Mouse (Mus musculus) spleen, adult 12 weeks (tissue): ENCODE results near the gene Utrn.

Experiments
- DNase-seq: peaks from one replicate; pipeline ENCODE4 v3.0.0; 2022; ENCODE audit warnings: low spot score

The Utrn gene

DNA sequence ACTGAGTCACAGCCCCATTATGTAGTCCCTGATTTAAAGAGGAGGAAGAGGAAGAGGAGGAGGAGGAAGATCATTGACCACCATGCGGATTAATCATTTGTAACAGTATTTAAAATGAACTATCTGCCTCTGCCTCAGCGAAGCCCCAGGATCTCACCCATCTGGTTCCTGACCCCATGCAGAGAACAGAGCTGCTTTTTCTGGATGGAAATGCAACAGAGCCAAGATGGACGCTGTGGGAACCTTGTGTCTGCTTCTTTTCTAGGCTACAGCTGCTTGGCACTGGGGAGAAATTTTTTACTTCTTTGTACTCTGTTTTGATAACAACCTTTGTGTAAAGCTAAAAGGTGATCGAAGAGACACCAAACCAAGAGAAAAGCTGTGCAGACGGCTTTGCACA, 137.7 kb downstream of the Utrn start:
- DNase-seq = no peak

DNA sequence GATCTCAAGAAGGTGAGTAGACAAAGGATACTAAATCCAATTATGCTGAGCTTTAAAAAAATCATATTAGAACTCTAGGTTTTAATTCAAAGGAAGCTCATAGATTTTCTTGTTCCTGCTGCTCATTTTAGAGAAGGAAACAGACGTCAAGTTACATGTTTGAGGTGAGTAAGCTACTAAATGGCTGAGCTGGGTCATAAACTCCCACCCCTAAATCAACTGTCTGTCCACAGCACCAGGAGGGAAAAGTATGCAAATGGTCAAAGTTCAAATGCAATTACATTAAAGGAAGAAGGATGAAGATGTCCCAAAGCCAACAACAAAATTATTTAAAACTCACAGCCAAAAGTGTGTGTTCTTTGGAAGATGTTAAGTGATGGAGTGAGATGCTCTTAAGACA, 139.5 kb downstream of the Utrn start:
- no peak for DNase-seq

DNA sequence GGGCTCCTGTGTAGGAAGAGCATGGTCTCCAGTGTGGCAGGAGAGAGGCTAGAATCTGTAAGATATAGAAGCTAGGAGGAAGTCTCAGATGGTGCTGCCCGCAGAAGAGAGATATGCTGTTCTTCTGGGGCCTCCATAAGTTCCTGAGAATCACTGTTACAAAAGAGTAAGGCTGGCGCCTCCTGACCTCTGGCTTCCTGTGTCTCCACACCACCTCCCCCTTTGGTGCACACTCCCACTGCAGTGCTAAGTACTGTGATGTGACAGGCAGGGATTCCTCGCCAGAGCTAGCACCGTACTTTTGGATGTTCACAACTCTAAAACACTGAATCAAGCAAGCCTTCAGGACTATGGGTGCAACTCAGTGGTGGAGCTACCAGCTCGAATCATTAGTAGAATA, 140.1 kb downstream of the Utrn start:
- DNase-seq = no peak

DNA sequence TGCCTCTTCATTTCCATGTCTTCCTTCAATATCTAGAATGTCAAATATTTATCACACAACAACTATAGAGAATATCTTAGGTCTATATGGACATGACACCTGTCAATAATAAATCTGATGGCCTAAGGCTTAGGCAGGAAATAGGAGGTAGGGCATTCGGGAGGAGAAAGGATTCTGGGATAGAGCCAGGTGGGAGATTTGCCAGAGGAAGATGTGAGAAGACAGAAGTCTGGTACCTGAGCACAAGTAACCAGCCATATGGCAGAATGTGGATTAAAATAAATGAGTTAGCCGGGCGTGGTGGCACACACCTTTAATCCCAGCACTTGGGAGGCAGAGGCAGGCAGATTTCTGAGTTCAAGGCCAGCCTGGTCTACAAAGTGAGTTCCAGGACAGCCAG, 141.3 kb downstream of the Utrn start:
- DNase-seq = no peak

DNA sequence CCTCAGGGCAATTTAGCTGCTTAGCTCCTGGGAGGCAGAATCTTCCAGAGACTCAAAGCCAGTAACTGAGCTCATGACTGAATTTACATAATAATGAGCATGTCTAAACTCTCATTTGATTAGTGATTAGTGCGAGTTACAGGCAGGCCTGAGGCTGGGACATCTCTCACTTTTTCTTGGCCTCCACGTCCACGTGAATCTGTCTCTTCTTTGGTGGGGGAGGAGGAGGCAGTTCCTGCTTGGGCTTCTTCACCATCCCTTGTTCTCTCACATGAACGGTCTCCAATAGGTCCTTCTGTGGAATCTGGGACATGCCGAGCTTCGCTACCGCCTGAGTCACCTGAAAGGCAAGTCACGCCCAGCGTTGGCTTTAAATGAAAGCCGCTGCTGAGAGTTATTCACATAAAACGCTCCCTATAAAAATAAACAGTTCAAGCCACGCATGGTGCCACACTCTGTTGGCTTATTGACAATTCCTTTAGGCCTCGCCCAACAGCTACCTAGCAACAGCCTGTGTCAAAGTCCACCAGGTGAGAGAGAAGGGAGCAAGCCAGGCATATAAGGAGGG, 143.0 kb downstream of the Utrn start:
- no peak for DNase-seq

DNA sequence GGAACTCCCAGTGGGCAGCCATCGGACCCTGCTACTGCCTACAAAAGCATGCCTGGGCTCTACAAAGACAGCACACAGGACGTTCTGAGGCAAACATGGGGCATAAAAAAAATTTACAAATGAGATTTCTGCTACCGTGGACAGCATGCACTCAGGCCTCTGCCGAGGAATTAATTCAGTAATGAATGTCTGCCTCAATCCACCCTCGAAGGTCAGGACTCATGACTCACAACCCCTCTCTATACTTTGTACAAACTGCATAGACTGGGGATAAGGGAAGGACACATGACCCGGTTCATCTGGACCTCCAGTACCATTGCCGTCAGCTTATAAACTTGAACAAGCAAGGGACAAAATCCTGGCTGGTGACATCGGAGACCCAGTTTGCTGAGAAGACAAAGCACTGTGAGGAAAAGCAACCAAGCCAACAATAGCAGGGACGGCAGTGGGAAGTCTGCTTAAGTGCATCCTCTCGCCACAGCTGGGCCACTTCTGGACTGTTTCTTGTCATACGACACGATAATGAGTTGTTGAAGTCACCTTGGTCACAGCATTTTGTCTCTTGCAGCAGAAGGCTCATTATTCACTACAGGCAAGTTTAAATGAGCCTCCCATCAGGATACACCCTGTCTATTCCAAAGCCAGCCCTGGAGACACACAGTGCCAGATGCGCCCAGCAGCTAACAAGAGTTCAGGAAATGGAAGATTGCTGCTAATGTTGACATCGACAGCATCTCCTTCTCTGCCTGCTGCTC, 144.7 kb downstream of the Utrn start:
- DNase-seq = no peak

DNA sequence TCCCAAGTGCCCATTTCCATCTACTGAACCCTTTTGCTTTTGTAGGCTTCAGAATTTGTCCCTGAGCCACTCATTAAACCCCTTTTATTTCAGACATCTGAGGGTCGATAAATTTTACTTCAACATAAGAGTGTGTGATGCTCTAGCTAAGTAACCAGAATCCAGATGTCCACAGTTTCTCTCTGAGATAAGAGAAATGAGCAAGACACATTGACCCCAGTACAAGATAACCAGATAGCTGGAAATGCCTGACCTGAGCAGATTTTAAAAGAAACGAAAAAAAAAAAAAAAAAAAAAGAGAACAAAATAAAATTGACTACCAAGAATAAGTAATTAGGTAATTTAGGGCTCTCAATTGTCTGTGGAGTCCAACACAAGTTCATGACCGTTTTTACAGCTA, 145.9 kb downstream of the Utrn start:
- DNase-seq = no peak

DNA sequence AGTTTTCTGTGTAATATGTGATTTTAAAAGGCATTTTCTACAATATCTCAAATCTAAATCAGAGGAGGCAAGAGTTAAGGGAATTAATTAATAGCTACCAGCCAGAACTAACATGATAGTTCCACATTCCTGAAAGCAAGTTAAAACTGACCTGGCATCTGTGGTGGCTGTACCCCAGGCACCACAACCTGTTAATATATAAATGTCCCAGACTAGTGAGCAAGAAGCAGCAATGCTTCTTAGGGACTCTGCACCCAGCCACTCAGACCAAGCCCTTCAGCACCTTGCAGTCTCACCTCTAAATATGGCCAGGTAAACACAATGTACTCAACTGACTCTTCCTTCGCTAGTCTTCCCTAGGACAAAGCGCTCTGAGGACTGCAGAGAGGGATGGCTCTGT, 147.1 kb downstream of the Utrn start:
- DNase-seq = no peak

DNA sequence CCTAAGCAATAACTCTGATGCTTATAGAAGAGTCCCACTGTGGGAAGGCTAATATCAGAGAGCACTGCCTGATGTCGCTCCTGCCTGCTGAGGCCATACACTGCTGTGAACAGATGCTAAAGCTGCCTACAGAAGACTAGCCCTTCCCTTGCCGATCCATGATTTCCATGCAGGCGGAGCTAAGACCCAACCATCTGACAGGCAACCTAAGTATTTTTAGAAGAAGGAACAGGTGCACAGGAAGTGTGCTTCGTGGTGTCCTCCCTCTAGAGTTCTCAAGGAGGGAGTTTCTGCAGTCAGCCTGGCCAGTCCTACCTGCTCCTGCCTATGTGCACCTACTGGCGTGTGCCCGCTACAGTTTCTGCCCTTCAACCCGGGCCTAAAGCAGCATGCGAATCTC, 150.8 kb downstream of the Utrn start:
- DNase-seq = no peak

DNA sequence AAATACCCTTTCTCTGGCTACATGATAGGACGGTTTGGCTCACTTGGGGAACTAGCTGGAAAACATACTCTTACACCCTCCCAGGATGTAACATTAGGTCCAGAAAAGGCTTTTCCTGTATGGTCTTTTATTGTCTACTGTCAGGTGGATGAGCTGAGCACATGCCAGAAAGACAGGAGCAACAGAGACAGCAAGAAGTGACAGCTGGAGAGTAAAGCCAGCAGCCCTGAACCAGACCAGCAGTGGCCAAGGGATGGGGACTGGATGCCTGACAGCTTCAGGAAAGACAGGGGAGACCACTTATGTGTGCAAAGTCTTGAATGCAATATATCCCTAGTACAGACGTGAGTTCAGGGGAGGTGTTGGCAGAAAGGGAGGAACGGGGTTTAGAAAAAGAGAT, 151.8 kb downstream of the Utrn start:
- no peak for DNase-seq

DNA sequence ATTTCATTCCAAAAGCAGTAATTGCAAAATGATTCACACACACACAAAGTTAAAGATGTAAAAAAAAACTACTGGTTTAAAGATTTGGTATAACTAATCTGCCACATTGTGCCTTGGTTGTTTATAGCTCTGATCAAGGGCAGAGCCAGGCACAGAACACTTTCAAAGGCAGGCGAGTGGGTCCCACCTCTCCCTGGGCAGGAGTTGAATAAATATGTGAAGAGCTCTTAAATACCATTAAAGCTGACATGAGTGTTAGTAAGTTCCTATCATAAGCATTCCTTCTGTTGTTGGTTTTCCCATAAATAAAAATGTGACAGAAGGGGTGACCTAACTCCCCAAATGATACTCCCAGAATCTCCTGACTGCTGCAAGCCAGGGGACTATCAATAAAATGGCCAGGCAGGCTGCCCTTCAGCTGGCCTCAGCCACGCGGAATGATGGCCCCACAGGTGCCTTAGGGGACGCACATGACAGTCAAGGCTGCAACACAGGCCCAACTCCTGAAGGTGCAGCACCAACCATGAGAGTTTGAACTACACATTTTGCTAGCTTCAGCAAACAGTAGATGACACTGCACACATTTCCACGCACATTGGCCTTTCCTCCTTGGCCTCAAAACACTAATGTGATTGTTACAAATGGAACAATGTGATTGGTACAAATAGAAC, 152.4 kb downstream of the Utrn start:
- DNase-seq = no peak

DNA sequence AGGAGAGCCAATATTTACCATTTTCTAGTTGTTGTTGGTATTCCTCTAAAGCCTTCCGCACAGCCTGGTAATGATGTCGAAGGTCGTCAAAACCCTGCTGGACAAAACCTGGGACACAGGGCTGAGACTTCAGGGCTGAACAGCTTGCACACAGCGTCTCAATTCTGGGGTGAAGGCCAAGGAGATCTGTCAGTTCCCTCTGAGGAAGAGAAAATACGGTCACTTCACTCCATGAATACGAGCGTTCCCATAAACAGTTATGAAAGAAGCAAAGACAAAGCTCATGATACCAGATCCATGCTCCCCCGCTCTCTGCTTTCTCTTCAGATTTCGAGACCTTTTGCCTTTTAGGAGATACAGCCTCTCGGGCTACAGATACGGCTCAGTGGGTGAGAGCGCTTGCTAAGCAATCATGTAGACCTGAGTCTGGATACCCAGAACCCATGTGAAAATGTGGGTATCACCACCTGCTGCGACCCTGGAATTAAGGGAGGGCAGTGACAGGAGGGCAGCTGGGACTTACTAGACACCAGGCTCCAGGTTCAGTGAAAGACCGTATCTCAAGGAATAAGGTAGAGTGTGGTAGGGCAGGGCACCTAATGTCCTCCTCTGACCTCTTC, 155.8 kb downstream of the Utrn start:
- no peak for DNase-seq

DNA sequence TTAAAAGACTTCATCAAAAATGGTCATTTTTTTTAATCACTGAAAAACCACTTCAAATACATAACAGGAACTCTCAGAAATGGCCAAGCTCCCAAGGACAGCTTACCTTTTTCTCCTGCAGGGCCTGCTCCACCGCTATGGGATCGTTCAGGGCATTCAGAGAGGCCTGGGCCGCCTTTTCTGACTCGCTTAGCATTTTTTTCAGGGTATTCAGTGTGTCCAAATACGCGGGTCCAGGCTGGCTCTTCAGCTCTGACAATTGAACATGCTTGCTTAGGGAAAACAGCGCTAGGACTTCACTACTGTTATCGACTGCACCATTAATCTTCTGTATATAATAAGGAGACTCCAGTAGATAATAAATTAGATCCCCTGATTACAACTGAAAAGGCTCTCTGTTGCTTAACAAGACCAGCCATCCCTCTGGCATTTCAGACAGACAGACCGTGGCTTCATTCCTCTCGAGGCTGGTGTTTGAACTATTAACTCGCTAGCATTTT, 157.8 kb downstream of the Utrn start:
- DNase-seq = no peak

DNA sequence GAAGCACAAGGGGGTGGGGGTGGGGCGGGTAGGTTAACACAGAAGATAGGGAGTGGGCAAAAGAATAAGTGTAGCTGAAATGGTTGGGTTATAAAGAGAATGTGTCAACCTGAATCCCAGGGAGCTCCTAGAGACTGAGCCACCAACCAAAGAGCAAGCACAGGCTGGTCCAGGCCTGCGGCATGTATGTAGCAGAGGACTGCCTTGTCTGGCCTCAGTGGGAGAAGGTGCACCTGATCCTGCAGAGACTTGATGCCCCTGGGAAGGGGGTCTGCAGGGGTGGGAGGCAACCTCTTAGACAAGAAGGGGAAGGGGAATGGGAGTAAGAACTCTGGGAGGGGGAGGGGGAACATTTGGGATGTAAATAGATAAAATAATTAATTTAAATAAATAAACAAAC, 162.6 kb downstream of the Utrn start:
- no peak for DNase-seq

DNA sequence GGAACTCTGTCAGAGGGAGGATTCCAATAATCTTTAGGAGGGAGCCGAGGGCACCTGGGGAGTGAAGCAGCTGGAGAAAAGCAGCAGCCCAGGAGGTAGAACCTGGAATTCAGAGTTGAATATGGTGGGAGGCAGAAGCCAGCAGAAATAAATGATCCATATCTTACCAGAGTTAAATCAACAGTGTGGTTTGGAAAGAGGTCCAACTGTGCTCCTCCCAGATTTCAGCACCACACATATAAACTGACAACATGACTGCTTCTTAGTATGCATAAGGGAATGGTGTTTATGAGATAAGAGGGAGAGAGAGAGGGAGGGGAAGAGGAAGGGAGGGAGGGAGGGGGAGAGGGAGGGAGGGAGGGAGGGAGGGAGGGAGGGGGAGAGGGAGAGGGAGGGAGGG, 163.2 kb downstream of the Utrn start:
- DNase-seq = no peak

DNA sequence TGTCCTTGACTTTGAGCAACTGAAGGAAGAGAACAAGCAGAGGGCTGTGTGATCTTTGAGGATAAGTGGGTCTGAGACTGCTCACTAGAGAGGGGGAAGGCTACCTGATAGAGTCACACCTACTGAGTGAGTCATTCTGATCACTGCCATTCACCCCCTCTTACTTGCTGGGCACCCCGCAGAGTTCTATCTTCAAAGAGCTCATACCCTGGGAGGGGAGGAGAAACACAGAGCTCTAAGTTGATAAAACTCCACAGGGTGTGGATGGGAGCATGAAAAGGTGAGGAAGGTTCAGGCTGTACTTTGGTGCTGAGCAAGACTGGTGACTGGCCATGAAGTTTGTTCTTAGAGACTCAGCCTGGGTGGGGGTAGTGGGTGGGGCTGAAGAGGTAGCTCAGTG, 164.9 kb downstream of the Utrn start:
- DNase-seq = no peak

DNA sequence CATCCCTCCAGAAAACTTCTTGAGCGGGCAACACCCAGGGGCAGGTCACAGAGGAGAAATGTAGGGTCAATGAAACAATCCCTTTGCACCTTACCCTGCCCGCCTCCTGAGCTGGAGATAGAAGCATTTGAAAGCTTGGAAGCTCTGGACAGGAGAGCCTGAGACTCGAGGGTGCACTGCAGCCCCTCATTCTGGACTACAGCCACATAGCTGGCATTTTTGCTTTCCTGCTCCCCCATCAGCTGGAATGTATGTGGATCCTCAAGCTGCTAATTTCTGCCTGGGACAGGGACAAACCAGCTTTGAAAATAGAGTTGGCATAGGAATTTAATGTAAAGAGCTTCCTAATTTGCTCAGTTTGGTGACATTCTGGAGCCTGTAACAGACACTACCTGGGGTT, 165.6 kb downstream of the Utrn start:
- no peak for DNase-seq

DNA sequence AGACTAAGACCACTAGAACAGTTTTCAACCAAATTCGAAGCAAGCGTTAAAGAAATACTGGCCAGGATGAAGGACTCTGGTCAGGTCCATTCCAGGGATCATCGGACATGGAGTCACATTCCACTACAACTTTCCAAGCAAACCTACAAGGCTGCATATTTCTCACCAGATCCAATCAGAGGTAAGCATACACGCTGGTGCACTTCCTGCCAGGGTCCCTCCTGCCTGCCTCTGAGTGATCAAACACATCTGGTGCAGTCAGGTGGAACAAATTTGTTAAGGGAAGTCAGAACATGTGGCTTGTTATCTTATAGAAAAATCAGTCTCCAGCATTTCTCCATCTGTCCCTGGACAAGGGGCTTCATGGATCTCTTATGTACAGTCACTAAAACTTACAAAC, 167.0 kb downstream of the Utrn start:
- no peak for DNase-seq

DNA sequence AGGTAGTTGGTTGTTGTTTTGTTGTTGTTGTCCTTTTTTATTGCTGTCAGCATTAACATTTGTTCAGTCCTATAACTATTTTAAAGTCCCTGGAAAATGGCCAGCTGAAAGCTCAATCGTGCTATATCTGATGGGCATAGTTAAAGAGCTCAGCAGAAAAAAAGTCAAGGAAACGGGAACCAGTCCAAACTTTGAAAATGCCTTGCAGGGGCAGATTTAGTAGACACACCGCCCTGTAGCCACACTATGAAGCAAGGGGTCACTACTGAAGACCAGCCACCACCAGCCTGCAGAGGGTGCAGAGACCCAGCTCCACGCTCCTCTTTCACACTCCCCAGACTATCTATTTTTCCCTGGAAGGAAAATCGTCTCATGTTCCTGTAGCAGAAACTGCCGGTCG, 167.5 kb downstream of the Utrn start:
- DNase-seq = no peak

DNA sequence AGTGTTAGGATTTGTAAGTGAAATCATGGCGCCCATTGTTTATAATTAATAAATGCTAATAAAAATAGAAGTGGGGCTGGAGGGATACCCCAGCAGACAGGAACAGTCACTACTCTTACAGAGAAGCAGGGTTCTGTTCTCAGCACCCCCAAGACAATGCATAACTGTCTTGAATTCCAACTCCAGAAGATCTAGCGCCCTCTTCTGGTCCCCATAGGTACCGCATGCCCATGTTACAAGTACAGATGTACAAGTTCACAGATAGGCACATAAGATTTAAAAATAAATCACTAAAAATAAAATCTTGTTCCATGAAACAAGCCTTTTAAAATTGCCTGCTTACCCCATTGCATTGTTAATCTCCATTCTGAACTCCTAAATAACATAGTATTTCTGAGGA, 168.6 kb downstream of the Utrn start:
- DNase-seq = no peak

DNA sequence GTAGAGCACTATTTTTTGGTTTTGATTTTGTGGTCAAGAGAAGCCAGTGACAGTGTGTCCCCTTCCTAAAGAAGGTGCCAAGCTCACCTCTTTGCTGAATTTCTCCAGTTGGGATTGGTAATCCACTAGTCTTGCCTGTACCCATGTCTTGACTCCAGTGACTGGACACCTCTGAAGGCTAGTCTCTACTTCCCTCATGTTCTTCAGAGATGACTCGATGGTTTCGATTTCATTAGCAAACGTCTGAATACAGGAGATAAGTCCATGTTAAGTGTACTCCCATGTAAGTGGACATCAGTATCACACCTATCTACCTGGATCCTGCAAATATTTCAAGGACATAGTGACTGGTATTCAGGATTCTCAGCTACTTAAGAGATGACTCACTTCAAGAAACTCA, 171.3 kb downstream of the Utrn start:
- no peak for DNase-seq

DNA sequence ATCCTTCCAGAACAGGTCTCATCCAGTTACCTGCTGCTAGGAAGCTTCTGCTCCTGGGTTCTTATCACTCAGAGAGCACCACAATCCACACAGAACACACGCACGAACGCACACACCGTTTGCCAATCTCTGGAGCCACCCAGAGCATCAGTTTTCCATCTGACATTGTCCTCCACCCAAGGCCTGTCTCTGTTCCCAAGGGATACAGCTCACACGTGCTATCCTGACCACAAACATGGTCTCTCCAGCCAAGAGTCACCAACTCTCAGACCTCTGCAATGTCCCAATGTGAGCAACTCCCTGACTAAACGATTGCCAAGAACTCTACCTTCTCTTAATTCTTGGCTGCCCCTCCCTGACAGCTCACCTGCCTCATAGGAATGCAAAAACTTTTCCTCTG, 172.5 kb downstream of the Utrn start:
- DNase-seq = no peak

DNA sequence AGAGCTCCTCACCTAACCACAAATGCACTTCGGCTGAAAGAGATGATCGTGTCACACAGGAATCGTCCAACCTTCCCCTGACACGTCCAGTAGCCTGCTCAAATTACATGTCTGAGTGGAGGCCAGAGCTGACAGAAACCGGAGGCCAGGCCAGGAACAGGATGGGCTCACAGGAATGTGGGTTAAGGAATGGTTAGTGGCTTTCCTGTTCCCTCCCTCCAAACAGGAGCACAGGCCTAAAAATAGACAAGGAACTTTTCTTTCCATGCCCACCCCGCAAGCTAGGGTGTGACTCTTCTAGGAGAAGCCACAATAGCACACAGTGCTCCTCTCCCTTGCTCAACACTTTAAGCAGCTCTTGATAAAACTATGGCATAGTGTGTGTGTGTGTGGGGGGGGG, 174.4 kb downstream of the Utrn start:
- DNase-seq = no peak
